Mouse (Mus musculus): ENCODE measurements at regions not wholly inside any gene's neighbourhood (a gene's known extent, or its start where the extent isn't known, plus 50 kb on each side); places are given as distances from the start of the nearest gene placed in this dataset.

GRCm38 (mm10) chr9:43934012-43934690 lies 109.0 kb upstream of the Thy1 start:
- no peak for TF ChIP-seq MYOG (IDR thresholded peaks at IDR 0.05; ENCODE audit: control insufficient read depth in 1 of 3, insufficient read depth in 1 of 3, insufficient read length in 2 of 3, low read depth in 2 of 3)
- TF ChIP-seq TCF12 (IDR thresholded peaks at IDR 0.05; ENCODE audit: insufficient read depth, poor library complexity, severe bottlenecking) = no peak
- no peak for TF ChIP-seq REST (IDR thresholded peaks at IDR 0.05; ENCODE audit: insufficient read depth, insufficient read length)
- no peak for TF ChIP-seq POLR2A (IDR thresholded peaks at IDR 0.05; ENCODE audit: insufficient read length, low read depth)
- no peak for TF ChIP-seq TCF3 (IDR thresholded peaks at IDR 0.05; ENCODE audit: insufficient read length, low read depth)
- no peak for TF ChIP-seq SRF (IDR thresholded peaks at IDR 0.05; ENCODE audit: control insufficient read depth, insufficient read length, low read depth)
- TF ChIP-seq MAX (IDR thresholded peaks at IDR 0.05; ENCODE audit: low read depth) = no peak
- no peak for TF ChIP-seq E2F4 (IDR thresholded peaks at IDR 0.05; ENCODE audit: insufficient read depth)
- TF ChIP-seq CEBPB (IDR thresholded peaks at IDR 0.05; ENCODE audit: insufficient read depth, poor library complexity, severe bottlenecking) = no peak
- TF ChIP-seq MYOD1 (IDR thresholded peaks at IDR 0.05; ENCODE audit: control insufficient read depth in 1 of 3, insufficient read length in 2 of 3, low read depth in 2 of 3) = no peak
- no peak for TF ChIP-seq USF1 (IDR thresholded peaks at IDR 0.05; ENCODE audit: low read depth)
- TF ChIP-seq POLR2AphosphoS2 (IDR thresholded peaks at IDR 0.05; ENCODE audit: insufficient read length, low read depth) = no peak
- Histone ChIP-seq H3K36me3 (ENCODE audit: control insufficient read depth, insufficient read depth) (no peaks in the 10 kb centered on the region), H3K4me2 (ENCODE audit: low read depth) (no peak overlapping the region), H3ac (ENCODE audit: control insufficient read depth, insufficient read length) (no peak overlapping the region), H3K4me3 (no peak overlapping the region), H3K79me2 (ENCODE audit: control insufficient read depth, insufficient read depth) (no peaks in the 10 kb centered on the region), H3K27me3 (ENCODE audit: control insufficient read depth, insufficient read depth, insufficient read length) (no peaks in the 10 kb centered on the region)

- Histone ChIP-seq H3K79me2 (ENCODE audit: control insufficient read depth, insufficient read depth) (no peaks in the 10 kb centered on the region), H3K27me3 (ENCODE audit: control insufficient read depth, insufficient read depth, insufficient read length) (no peaks in the 10 kb centered on the region)
- TF ChIP-seq REST (IDR thresholded peaks at IDR 0.05; ENCODE audit: insufficient read depth, insufficient read length) (peak; percentile 70), MYOG (IDR thresholded peaks at IDR 0.05; ENCODE audit: control insufficient read depth in 1 of 3, insufficient read depth in 1 of 3, insufficient read length in 2 of 3, low read depth in 2 of 3) (no peak)
Observed at GRCm38 (mm10) chr9:43934691-43935064, 108.5 kb upstream of the Thy1 start.

GRCm38 (mm10) chr9:43939336-43939735 lies 103.8 kb upstream of the Thy1 start:
- no peaks in the 10 kb centered on the region for H3K36me3 ChIP-seq (ENCODE audit: control insufficient read depth, insufficient read depth)
- H3K4me3 ChIP-seq = no peak overlapping the region
- TF ChIP-seq MAX (IDR thresholded peaks at IDR 0.05; ENCODE audit: low read depth) = no peak
- TF ChIP-seq MYOG (IDR thresholded peaks at IDR 0.05; ENCODE audit: control insufficient read depth in 1 of 3, insufficient read depth in 1 of 3, insufficient read length in 2 of 3, low read depth in 2 of 3) = no peak
- H3ac ChIP-seq (ENCODE audit: control insufficient read depth, insufficient read length) = no peak overlapping the region
- H3K79me2 ChIP-seq (ENCODE audit: control insufficient read depth, insufficient read depth) = no peaks in the 10 kb centered on the region
- no peaks in the 10 kb centered on the region for H3K27me3 ChIP-seq (ENCODE audit: control insufficient read depth, insufficient read depth, insufficient read length)
- no peak overlapping the region for H3K4me2 ChIP-seq (ENCODE audit: low read depth)

More at GRCm38 (mm10) chr9:43934691-43935064, 108.5 kb upstream of the Thy1 start:
- Histone ChIP-seq H3K4me3 (no peak overlapping the region), H3ac (ENCODE audit: control insufficient read depth, insufficient read length) (no peak overlapping the region), H3K4me2 (ENCODE audit: low read depth) (no peak overlapping the region), H3K36me3 (ENCODE audit: control insufficient read depth, insufficient read depth) (no peaks in the 10 kb centered on the region)

GRCm38 (mm10) chr9:43942147-43942546 lies 101.0 kb upstream of the Thy1 start:
- no peaks in the 10 kb centered on the region for H3K27me3 ChIP-seq (ENCODE audit: control insufficient read depth, insufficient read depth, insufficient read length)
- no peak overlapping the region for H3ac ChIP-seq (ENCODE audit: control insufficient read depth, insufficient read length)
- no peaks in the 10 kb centered on the region for H3K79me2 ChIP-seq (ENCODE audit: control insufficient read depth, insufficient read depth)
- H3K4me3 ChIP-seq = no peak overlapping the region
- H3K36me3 ChIP-seq (ENCODE audit: control insufficient read depth, insufficient read depth) = no peaks in the 10 kb centered on the region
- TF ChIP-seq TCF3 (IDR thresholded peaks at IDR 0.05; ENCODE audit: insufficient read length, low read depth) = no peak
- no peak for TF ChIP-seq POLR2A (IDR thresholded peaks at IDR 0.05; ENCODE audit: insufficient read length, low read depth)
- TF ChIP-seq USF1 (IDR thresholded peaks at IDR 0.05; ENCODE audit: low read depth) = no peak
- TF ChIP-seq SRF (IDR thresholded peaks at IDR 0.05; ENCODE audit: control insufficient read depth, insufficient read length, low read depth) = no peak
- TF ChIP-seq REST (IDR thresholded peaks at IDR 0.05; ENCODE audit: insufficient read depth, insufficient read length) = no peak
- no peak for TF ChIP-seq POLR2AphosphoS2 (IDR thresholded peaks at IDR 0.05; ENCODE audit: insufficient read length, low read depth)
- TF ChIP-seq MYOG (IDR thresholded peaks at IDR 0.05; ENCODE audit: control insufficient read depth in 1 of 3, insufficient read depth in 1 of 3, insufficient read length in 2 of 3, low read depth in 2 of 3) = no peak
- no peak for TF ChIP-seq MAX (IDR thresholded peaks at IDR 0.05; ENCODE audit: low read depth)
- TF ChIP-seq CEBPB (IDR thresholded peaks at IDR 0.05; ENCODE audit: insufficient read depth, poor library complexity, severe bottlenecking) = no peak
- no peak for TF ChIP-seq E2F4 (IDR thresholded peaks at IDR 0.05; ENCODE audit: insufficient read depth)
- TF ChIP-seq MYOD1 (IDR thresholded peaks at IDR 0.05; ENCODE audit: control insufficient read depth in 1 of 3, insufficient read length in 2 of 3, low read depth in 2 of 3) = no peak
- no peak for TF ChIP-seq TCF12 (IDR thresholded peaks at IDR 0.05; ENCODE audit: insufficient read depth, poor library complexity, severe bottlenecking)
- no peak overlapping the region for H3K4me2 ChIP-seq (ENCODE audit: low read depth)

GRCm38 (mm10) chr9:43943522-43943921 lies 99.7 kb upstream of the Thy1 start:
- no peaks in the 10 kb centered on the region for H3K36me3 ChIP-seq (ENCODE audit: control insufficient read depth, insufficient read depth)
- H3K4me3 ChIP-seq = no peak overlapping the region
- TF ChIP-seq CEBPB (IDR thresholded peaks at IDR 0.05; ENCODE audit: insufficient read depth, poor library complexity, severe bottlenecking) (no peak), POLR2A (IDR thresholded peaks at IDR 0.05; ENCODE audit: insufficient read length, low read depth) (no peak), MAX (IDR thresholded peaks at IDR 0.05; ENCODE audit: low read depth) (no peak), SRF (IDR thresholded peaks at IDR 0.05; ENCODE audit: control insufficient read depth, insufficient read length, low read depth) (no peak), MYOG (IDR thresholded peaks at IDR 0.05; ENCODE audit: control insufficient read depth in 1 of 3, insufficient read depth in 1 of 3, insufficient read length in 2 of 3, low read depth in 2 of 3) (no peak)
- H3K27me3 ChIP-seq (ENCODE audit: control insufficient read depth, insufficient read depth, insufficient read length) = no peaks in the 10 kb centered on the region
- no peak overlapping the region for H3K4me2 ChIP-seq (ENCODE audit: low read depth)
- no peaks in the 10 kb centered on the region for H3K79me2 ChIP-seq (ENCODE audit: control insufficient read depth, insufficient read depth)
- no peak overlapping the region for H3ac ChIP-seq (ENCODE audit: control insufficient read depth, insufficient read length)
